Comparison of ENCODE assay signal across 8 mouse cellular contexts in genomic region chrX:75796583-75796982, GRCm38 (mm10).
DNase-seq lines count a peak whose midpoint lies in the region; ATAC-seq and TF ChIP-seq lines count a peak whose summit lies in the region.

No protein-coding gene starts in this region.

- no peak overlapping the region for H3K27ac ChIP-seq in hindbrain, postnatal 0 days
- no peak overlapping the region for H3K27ac ChIP-seq in hindbrain, embryonic 12.5 days

- no peak overlapping the region for H3K4me2 ChIP-seq in hindbrain, postnatal 0 days (ENCODE audit: low read depth, low read length)
- H3K4me2 ChIP-seq in hindbrain, embryonic 12.5 days (replicated peaks): no peak overlapping the region

- H3K9ac ChIP-seq in hindbrain, postnatal 0 days (replicated peaks; ENCODE audit: low read length): no peak overlapping the region
- no peak overlapping the region for H3K9ac ChIP-seq in hindbrain, embryonic 12.5 days

- no peaks in the 10 kb centered on the region for H3K4me1 ChIP-seq in hindbrain, postnatal 0 days (ENCODE audit: insufficient read depth, low read length)
- no peaks in the 10 kb centered on the region for H3K4me1 ChIP-seq in hindbrain, embryonic 12.5 days

- intact Hi-C loops in left cerebral cortex, postnatal 4 days (cut with DNase I): loop anchor here (10.0 kb wide), 1 partner anchor 738 kb away; no protein-coding TSS in a partner anchor

- no peak for ATAC-seq in hindbrain, postnatal 0 days
- no peak for ATAC-seq in hindbrain, embryonic 12.5 days (ENCODE audit: low FRiP score)
- ATAC-seq in common myeloid progenitor, adult 5-6 weeks (replicated peaks; ENCODE audit: low read depth, poor library complexity, severe bottlenecking): 0 out of 2 replicates have a peak, but pooled peaks have one; percentile 50
- ATAC-seq in activated CD4-positive, CD25-positive, alpha-beta regulatory T cell, adult 4 months: no peak

- peak; percentile 72 for TF ChIP-seq CTCF in hindbrain, postnatal 0 days (IDR thresholded peaks at IDR 0.05; ENCODE audit: low read depth)

- H3K4me3 ChIP-seq in hindbrain, postnatal 0 days (ENCODE audit: low read length): no peak overlapping the region
- H3K4me3 ChIP-seq in hindbrain, embryonic 12.5 days: no peak overlapping the region

- WGBS in hindbrain, postnatal 0 days: 26% methylated on average over 4 of the region's 4 CpGs
- 35% methylated on average over 4 of the region's 4 CpGs for WGBS in hindbrain, embryonic 12.5 days

- peak; percentile 77 for DNase-seq in hindbrain, postnatal 0 days (ENCODE audit: low spot score)
- DNase-seq in thymus, postnatal 14 days: peak; percentile 10
- DNase-seq in thymus, postnatal 36 days: no peak
- DNase-seq in left cerebral cortex, postnatal 4 days: peak; percentile 4
- DNase-seq in gastrocnemius, postnatal 4 days (ENCODE audit: low spot score in 2 of 2): no peak

- H3K27me3 ChIP-seq in hindbrain, postnatal 0 days (ENCODE audit: insufficient read depth, low read length): no peaks in the 10 kb centered on the region
- no peaks in the 10 kb centered on the region for H3K27me3 ChIP-seq in hindbrain, embryonic 12.5 days

- no peaks in the 10 kb centered on the region for H3K9me3 ChIP-seq in hindbrain, postnatal 0 days (ENCODE audit: low read length)
- no peaks in the 10 kb centered on the region; the same call in 1 of the 2 replicates for H3K9me3 ChIP-seq in hindbrain, embryonic 12.5 days (replicated peaks)

- H3K36me3 ChIP-seq in hindbrain, postnatal 0 days (ENCODE audit: insufficient read depth, low read length): no peaks in the 10 kb centered on the region
- peaks cover 7% of the 10 kb centered on the region; the same call in 1 of the 2 replicates for H3K36me3 ChIP-seq in hindbrain, embryonic 12.5 days

Comparison
In these comparisons a context has a peak if more than half of its experiments do, and no peak if none do; other contexts are left out.
1. DNase-seq: peak in hindbrain, postnatal 0 days (single experiment), thymus, postnatal 14 days (single experiment) and left cerebral cortex, postnatal 4 days (single experiment); none in thymus, postnatal 36 days (0 of 2) and gastrocnemius, postnatal 4 days (0 of 2).